Mouse (Mus musculus) CD4-positive, CD25-positive, alpha-beta regulatory T cell, adult 9 weeks (primary cell): ENCODE results near the gene Pls3. TPM values are rescaled to one million over a fixed set of nuclear protein-coding genes. Genes with fewer than 3 reads are reported as not detected.

Source experiments
- polyA plus RNA-seq: library from polyadenylated mRNA; unstranded; fragments of 100-300 nt; shearing (Covaris generic); gene quantifications from one replicate; pipeline ENCODE4 v1.2.1, GENCODE M21; 2017

The Pls3 gene
- polyA plus RNA-seq, result 1.2 TPM

GRCm38 (mm10) chrX:75874332-75875291, at the start of gene Pls3:
Pls3 (minus strand) TSS chrX:75875182.

